Mouse (Mus musculus): ENCODE measurements around the gene Gcnt2.
"Not testable (repeated sequence)": the region's sequence is repeated elsewhere in the genome, so short reads cannot be mapped to it uniquely, and the experiment has no call there.

Gcnt2 gene

DNA sequence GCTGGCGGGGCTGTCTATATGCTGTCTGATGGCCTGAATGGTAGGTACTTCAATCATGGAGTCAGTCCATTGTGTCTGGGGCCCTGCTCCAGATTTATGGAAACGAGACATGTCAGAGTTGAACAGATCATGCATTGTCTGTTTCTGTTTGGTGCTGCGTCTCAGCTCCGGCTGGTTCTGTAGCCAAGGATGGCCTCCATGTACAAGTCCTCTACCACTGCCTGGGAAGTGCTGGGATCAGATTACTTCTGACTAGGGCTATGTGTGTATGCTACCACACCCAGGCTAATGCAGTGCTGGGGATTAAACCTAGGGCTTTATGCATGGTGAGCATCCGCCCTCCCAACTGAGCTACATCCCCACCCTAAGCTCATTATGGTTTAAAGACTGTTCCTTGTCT is 78.0 kb downstream of the Gcnt2 start:
- DNase-seq (ENCODE audit: low spot score in 2 of 2), result no peak

DNA sequence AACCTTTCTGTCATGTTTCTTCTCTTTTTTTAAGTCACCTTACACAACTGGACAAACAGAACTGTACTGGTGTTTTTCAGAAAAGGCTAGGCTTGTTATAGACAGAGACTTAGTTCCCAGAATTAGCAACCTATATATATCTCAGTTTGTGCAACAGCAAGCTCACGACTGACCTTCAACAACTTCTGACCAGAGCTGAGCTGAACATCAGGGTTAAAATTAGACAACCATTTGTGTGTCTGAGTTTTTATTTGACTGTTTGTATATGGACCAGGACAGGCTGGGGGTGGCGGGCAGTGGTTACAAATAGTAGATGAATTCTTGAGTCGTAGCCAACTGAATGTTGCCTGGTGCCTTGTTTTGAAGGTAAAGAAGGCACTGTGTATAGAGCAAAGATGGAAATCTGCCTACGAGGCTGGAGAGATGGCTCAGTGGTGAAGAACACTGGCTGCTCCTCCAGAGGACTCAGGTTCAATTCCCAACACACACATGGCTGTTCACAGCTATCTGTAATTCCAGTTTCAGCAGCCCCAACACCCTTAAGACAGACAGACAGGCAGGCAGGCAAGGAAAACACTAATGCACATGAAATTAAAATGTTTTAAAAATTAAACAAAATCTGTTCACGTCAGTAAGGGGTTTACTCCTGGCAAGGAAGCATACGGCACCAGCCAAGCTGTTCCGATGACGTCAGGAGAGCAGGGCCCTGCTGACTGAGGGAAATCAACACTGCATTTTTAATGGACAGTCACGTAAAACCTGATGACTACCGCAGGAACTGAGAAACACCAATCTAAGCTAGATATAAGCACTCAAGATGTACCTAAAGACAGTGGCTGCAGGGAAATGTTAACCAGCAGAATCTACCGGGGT is 79.2 kb downstream of the Gcnt2 start:
- DNase-seq (ENCODE audit: low spot score in 2 of 2), result peak; percentile 46 to 59

DNA sequence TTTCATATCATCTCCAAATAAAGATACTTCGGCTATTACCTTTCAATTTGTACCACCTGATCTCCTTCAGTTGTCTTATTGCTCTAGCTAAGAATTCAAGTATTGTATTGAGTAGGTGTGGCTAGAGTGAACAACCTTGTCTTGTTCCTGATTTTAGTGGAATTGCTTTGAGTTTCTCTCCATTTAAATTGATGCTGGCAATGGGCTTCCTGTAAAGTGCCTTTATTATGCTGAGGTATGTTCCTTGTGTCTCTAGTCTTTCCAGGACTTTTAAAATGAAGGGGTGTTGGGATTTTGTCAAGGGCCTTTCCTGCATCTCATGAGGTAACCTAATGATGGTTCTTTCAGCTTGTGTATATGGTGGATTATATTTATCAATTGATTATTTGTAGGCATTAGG is 83.5 kb downstream of the Gcnt2 start:
- DNase-seq (ENCODE audit: low spot score in 2 of 2), result no peak

DNA sequence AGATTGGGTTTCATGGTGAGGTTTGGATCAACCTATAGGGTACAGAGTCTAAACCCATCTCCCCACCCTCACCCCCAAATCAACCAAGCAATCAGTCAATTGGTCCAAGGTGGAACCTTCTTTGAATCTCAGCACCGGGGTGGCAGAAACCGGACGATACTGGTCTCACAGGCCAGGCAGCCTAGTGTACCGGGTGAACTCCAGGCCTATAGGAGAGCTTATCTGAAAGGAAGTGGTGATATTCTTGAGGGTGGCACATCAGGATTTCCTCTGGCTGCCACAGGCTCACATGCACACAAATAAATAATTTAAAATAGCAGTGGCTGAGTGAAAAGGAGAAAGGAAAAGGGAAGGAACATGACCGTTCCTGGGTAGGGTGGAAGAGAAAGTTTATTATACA is 84.4 kb downstream of the Gcnt2 start:
- no peak for DNase-seq (ENCODE audit: low spot score in 2 of 2)

- DNase-seq (ENCODE audit: low spot score in 2 of 2), result no peak
Measured at GRCm38 (mm10) chr13:40944346-40944745, 84.8 kb downstream of the Gcnt2 start.

GRCm38 (mm10) chr13:40946513-40946912 is 87.0 kb downstream of the Gcnt2 start:
- DNase-seq (ENCODE audit: low spot score in 2 of 2), result no peak

DNA sequence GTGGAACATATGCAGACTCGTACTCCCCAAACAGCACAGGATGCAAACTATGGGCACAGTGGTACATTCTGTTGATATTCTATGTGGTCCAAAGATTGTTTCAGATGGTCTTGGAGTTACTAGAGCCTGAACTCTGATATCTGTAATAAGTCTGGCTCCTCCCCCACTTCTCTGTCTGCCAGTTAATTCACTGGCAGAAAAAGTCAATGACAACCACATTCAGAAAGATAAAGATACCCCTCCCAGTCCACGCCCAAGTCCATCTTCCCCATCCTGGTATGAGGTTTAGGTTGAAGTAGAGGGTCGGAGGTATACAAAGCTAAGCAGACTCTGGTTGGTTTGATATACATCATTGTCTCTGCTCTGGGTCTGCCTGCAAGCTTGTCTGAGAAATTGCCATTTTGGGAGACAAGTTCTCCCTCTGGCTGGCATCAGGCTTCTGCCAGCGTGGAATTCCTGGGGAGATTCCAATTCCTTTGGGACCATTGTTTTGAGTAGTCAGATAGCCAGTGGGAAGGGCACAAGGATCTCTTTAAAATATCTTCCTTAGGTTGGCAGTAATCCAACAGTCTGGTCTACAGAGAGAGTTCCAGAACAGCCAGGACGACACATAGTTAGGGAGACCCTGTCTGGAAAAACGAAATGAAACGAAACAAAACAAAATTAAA is 88.1 kb downstream of the Gcnt2 start:
- DNase-seq (ENCODE audit: low spot score in 2 of 2), result no peak

DNA sequence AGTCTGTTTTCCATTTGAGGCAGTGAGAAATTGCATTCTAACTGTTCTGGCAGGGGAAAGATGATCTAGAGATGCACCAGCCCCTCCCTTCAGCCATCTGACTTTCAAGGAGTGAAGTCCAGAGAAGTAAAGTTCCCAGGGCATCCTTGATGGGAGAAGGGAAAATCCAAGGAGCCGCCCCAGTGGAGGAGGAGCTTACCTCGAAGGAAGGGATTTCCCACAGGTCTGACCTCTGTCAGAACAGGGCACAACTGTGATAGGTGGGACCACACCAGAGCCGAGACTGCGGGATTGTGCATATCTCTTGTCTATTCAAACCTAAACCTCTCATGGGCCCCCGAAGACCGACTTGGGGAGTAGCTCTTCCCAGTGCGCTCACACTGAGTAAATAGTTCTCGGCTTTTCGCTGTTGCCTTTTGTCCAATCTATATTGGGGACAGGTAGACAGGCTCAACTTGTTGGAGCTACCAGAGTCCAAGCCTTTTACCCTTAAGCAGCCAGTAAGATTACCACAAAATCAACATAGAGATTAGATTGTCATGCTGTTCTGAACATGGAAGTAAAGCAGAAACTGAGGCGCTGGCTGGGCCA is 91.9 kb downstream of the Gcnt2 start:
- no peak for DNase-seq (ENCODE audit: low spot score in 2 of 2)

DNA sequence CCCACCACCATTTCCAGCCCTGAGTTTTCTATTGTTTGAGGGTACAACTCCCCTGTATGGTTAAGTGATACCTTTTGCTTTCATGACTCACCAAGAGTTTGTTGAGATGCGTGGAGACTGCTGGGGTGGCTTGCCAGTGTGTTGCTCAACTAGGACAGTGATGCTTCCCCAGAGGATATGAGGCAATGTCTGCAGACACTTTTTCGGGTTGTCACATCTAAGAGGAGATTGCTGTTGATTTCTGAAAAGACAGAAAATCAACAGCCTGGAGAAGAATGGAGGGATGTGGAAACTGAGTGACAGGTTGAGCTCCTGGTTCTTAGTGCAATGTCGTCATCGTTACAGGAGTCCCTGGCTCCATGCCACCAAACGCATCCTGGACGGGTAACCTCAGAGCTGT is 93.7 kb downstream of the Gcnt2 start:
- no peak for DNase-seq (ENCODE audit: low spot score in 2 of 2)

DNA sequence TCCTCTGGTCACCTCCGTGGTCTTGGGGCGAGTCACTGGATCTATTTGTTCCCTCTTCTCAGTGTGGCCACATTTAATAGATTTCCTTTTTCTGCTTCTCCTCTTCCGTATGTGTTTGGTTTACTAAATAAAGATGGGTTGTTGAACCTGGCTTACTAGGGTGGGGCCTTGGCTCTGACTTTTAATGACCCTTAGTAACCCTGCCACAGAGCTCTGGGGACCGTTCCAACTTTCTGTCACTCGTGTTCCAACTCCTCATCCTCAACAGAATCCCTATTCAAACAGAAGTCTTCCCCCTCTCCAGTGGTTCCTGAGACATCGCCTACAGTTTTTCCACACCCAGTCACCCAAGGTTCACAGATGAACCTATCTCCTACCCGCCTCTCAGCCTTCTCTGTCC is 96.2 kb downstream of the Gcnt2 start:
- no peak for DNase-seq (ENCODE audit: low spot score in 2 of 2)

DNA sequence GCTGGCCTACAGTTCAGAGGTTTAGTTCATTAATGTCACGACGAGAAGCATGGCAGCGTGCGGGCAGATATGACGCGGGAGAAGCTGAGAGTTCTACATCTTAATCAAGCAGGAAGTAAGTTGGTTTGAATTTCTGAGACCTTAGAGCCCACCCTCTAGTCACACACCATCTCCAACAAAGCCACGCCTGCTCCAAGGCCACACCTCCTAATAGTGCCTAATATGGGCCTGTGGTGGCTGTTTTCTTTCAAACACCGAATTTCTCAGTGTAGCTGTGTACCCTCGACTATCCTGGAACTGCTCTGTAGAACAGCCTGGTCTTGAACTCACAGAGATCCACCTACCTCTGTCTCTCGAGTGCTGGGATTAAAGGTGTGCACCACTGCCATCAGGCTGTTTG is 108.1 kb downstream of the Gcnt2 start:
- DNase-seq (ENCODE audit: low spot score in 2 of 2), result no peak

GRCm38 (mm10) chr13:40968564-40968963 is 109.0 kb downstream of the Gcnt2 start:
- no peak for DNase-seq (ENCODE audit: low spot score in 2 of 2)

DNA sequence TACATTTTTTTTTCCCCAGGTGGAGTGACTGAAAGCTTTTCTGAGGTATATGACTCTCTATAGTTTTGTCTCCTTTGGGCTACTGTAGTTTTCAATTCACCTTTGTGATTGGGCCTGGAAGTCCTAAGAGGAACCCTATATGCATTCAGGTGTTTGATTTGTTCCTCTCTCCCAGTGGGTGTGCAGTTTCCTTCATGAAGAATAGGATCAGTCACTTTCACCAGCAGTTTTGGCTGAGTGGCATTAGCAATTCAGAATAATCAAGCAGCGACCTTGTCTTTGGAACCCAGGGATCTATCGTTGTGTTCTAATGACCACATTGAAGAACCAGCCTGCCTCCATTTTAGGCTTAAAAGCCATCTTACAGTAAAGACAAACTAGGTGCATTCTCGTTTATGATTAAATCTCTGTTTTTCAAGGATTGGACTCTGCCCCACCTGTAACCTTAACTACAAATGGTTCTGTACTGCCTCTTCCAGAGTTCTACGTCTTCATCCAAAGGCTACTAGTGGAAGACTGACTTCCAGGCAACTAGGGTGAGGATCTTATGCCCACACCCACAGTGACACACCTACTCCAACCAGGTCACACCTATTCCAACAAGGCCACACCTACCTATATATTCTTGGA is 110.3 kb downstream of the Gcnt2 start:
- DNase-seq (ENCODE audit: low spot score in 2 of 2), result no peak

GRCm38 (mm10) chr13:40971261-40971660 is 111.7 kb downstream of the Gcnt2 start:
- DNase-seq (ENCODE audit: low spot score in 2 of 2), result no peak

DNA sequence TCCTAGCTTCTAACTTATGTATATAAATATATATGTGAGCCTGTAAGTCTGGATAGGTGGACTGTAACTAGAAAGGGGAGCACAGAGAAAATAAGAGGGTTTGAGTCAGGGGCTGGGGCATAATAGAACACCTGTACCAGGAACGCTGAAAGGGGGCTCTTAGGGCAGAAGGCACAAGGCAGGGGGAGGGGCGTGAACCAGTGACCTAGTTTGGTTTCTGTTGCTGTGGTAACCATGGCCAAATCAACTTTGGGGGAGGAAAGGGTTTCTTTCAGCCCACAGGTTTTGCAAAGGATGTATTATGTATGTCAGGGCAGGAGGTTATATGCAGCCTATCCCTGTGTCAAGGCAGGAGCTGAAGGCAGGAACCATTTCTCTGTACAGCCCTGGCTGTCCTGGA is 112.3 kb downstream of the Gcnt2 start:
- no peak for DNase-seq (ENCODE audit: low spot score in 2 of 2)

- no peak for DNase-seq (ENCODE audit: low spot score in 2 of 2)
Measured at GRCm38 (mm10) chr13:40972976-40973375, 113.4 kb downstream of the Gcnt2 start.

DNA sequence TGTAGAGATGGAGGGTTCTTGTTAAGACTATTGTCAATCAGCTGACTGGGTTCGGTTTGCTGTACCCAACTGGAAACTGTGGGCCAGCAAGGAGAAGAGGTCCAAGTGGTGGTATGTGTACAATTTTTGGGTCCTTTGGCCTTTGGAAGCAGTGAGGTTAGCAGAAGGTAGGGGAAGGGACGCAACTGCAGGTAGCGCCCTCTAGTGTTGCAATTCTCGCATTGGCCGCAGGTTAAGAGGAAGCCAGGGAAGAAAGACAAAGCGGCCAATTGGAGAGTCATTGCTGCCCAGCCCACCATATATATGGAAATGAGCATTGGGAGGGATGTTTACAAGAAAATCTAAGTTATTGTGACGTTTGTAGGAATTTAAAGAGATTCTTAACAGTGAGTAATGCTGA is 118.1 kb downstream of the Gcnt2 start:
- DNase-seq (ENCODE audit: low spot score in 2 of 2), result peak in 1 of 2 experiments; percentile 37

- DNase-seq (ENCODE audit: low spot score in 2 of 2), result no peak
Measured at GRCm38 (mm10) chr13:40978652-40979051, 119.1 kb downstream of the Gcnt2 start.

DNA sequence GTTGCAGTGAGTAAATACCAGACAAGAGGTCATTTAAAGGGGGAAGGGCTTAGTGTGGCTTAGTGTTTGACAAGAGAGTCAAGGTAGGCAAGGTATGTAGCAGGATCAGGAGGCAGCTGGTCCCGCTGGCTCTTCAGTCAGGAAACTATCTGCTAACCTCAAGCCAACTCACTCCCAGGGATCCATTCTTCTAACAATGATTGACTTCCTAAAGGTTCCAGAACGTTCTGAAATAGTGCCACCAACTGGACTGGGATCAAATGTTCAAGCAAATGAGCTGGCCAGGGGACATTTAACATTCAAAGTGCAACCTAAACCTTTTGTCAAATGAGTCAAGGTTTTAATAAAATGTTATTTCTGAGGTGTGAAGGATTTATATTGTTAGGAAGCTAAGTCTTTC is 119.8 kb downstream of the Gcnt2 start:
- no peak for DNase-seq (ENCODE audit: low spot score in 2 of 2)

DNA sequence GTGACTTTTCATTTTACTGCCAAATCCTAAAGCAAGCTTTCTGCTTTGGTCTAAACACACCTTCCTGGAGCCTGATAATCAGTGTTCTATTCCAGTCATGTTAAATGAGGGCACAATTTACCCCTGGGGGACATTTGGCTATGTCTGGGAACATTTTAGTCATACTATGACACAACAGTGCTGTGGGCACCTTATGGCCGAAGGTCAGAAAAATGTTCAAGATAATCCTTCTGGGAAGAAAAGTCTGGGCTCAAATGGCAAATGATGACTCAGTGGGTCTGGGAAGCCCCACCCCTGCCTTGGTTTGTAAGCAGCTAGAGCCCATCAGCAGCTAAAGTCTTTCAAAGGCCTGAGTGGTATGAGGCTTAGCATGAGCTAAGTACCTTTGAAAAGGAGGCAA is 123.2 kb downstream of the Gcnt2 start:
- DNase-seq (ENCODE audit: low spot score in 2 of 2), result no peak

- no peak for DNase-seq (ENCODE audit: low spot score in 2 of 2)
Measured at GRCm38 (mm10) chr13:40986081-40986480, 126.5 kb downstream of the Gcnt2 start.

- not testable (repeated sequence) for DNase-seq (ENCODE audit: low spot score in 2 of 2)
Measured at GRCm38 (mm10) chr13:40987608-40988303, 128.2 kb downstream of the Gcnt2 start.
